Comparison of ENCODE assay signal across 8 mouse cellular contexts in the genomic region with DNA sequence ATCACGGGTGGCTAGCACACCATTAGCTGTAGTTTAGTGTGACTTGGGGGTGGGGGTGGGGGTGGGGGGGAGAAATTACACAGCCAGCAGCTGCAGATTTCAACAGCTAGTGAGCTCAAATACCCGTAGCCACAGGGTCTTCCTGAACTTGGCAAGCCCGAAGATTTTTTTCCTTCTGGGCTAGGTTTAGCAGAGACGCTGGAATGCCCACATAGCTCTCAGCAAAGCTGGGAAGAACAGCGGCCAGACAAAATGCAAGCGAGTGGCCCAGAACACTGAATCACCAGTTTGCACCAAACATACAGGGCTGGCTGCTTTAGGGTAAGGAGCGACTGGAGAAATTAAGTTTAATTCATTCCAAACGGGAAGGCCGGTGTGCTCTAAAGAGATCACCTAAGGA. TPM values are rescaled to one million over a fixed set of nuclear protein-coding genes. Genes with fewer than 3 reads are reported as not detected.
DNase-seq lines count a peak whose midpoint lies in the region; ATAC-seq lines count a peak whose summit lies in the region.

No protein-coding gene starts in this region.

- peak overlapping the region; percentile 92 for H3K4me3 ChIP-seq in megakaryocyte, embryonic 14.5 days (replicated peaks)
- peak overlapping the region; percentile 58 for H3K4me3 ChIP-seq in liver, embryonic 11.5 days (ENCODE audit: low read depth, low read length)
- H3K4me3 ChIP-seq in stomach, embryonic 16.5 days (replicated peaks; ENCODE audit: low read length), result peak overlapping the region; percentile 67

- DNase-seq in cerebellum, postnatal 10 days, result peak; percentile 5 to 12
- no peak for DNase-seq in cerebellum, adult 11 months
- no peak for DNase-seq in liver, embryonic 11.5 days (ENCODE audit: low spot score)
- no peak for DNase-seq in adrenal gland, adult 2 months
- DNase-seq in ovary, adult 18-20 months (ENCODE audit: low spot score), result no peak

- H3K27me3 ChIP-seq in megakaryocyte, embryonic 14.5 days (replicated peaks), result peaks cover 29% of the 10 kb centered on the region
- H3K27me3 ChIP-seq in liver, embryonic 11.5 days (replicated peaks; ENCODE audit: control insufficient read depth, insufficient read depth, low read length), result peaks cover 15% of the 10 kb centered on the region
- H3K27me3 ChIP-seq in stomach, embryonic 16.5 days (ENCODE audit: control insufficient read depth, insufficient read depth, low read length), result no peaks in the 10 kb centered on the region

- ATAC-seq in megakaryocyte, adult 5-6 weeks (ENCODE audit: poor library complexity, severe bottlenecking), result no peak
- no peak for ATAC-seq in liver, embryonic 11.5 days (replicated peaks; ENCODE audit: low FRiP score)
- no peak for ATAC-seq in stomach, embryonic 16.5 days (ENCODE audit: insufficient read depth, low FRiP score)

- peaks cover 22% of the 10 kb centered on the region for H3K4me1 ChIP-seq in megakaryocyte, embryonic 14.5 days
- no peaks in the 10 kb centered on the region for H3K4me1 ChIP-seq in liver, embryonic 11.5 days (replicated peaks; ENCODE audit: control insufficient read depth, insufficient read depth, low read length)
- H3K4me1 ChIP-seq in stomach, embryonic 16.5 days (ENCODE audit: control insufficient read depth, insufficient read depth, low read length), result peaks cover 5% of the 10 kb centered on the region; the same call in 1 of the 2 replicates

- H3K27ac ChIP-seq in liver, embryonic 11.5 days (ENCODE audit: low read depth, low read length), result no peak overlapping the region
- H3K27ac ChIP-seq in stomach, embryonic 16.5 days (ENCODE audit: low read length), result no peak overlapping the region

- H3K9me3 ChIP-seq in megakaryocyte, embryonic 14.5 days, result no peaks in the 10 kb centered on the region
- no peaks in the 10 kb centered on the region for H3K9me3 ChIP-seq in liver, embryonic 11.5 days (ENCODE audit: control insufficient read depth, low read length)
- no peaks in the 10 kb centered on the region for H3K9me3 ChIP-seq in stomach, embryonic 16.5 days (replicated peaks; ENCODE audit: control insufficient read depth, low read length)

- peak overlapping the region; percentile 81 for H3K4me2 ChIP-seq in liver, embryonic 11.5 days
- peak overlapping the region; percentile 96 for H3K4me2 ChIP-seq in stomach, embryonic 16.5 days (ENCODE audit: low read depth, low read length)

- no peaks in the 10 kb centered on the region for H3K36me3 ChIP-seq in megakaryocyte, embryonic 14.5 days (replicated peaks; ENCODE audit: low read length)
- no peaks in the 10 kb centered on the region for H3K36me3 ChIP-seq in liver, embryonic 11.5 days (ENCODE audit: control insufficient read depth, insufficient read depth, low read length)
- no peaks in the 10 kb centered on the region for H3K36me3 ChIP-seq in stomach, embryonic 16.5 days (ENCODE audit: control insufficient read depth, insufficient read depth, low read length)

- WGBS in liver, embryonic 11.5 days, result 20% methylated on average over 9 of the region's 9 CpGs
- 11% methylated on average over 9 of the region's 9 CpGs for WGBS in stomach, embryonic 16.5 days

- peak overlapping the region; percentile 44 for H3K9ac ChIP-seq in liver, embryonic 11.5 days (ENCODE audit: low read depth, low read length)
- H3K9ac ChIP-seq in stomach, embryonic 16.5 days (ENCODE audit: low read length), result 0 out of 2 replicates have a peak overlapping the region, but pooled peaks have one; percentile 80

RNA-seq across cellular contexts. Expression of gene Slc16a12, which starts 0.9 kb away (rescaled TPM):
- not detected in 2 replicates for polyA plus RNA-seq in megakaryocyte, embryonic 14.5 days (2012; ENCODE audit: insufficient read depth, low replicate concordance)
- not detected in 2 replicates for total RNA-seq in megakaryocyte, adult 5-6 weeks (2015)
- total RNA-seq in megakaryocyte, adult 5-6 weeks (2017), result not detected in 2 replicates
- 11.6 and 13.0 TPM in 2 replicates for polyA plus RNA-seq in liver, embryonic 11.5 days (2014; fragmentation: Nextera tagmentation; extraction: Ambion mirVana)
- polyA plus RNA-seq in stomach, embryonic 16.5 days (2015; fragmentation: Nextera tagmentation; extraction: Ambion mirVana), result 4.9 and 5.7 TPM in 2 replicates
- under 1 TPM; 0.46 to 0.79 TPM for total RNA-seq in adrenal gland, adult 2 months (2021)
- 0.13 and 0.24 TPM in 2 replicates for polyA plus RNA-seq in adrenal gland, adult 2 months (2012; rRNA removed)

Comparison
In these comparisons a context has a peak if more than half of its experiments do, and no peak if none do; other contexts are left out.
1. DNase-seq: peak in cerebellum, postnatal 10 days (2 of 2); none in cerebellum, adult 11 months (single experiment), liver, embryonic 11.5 days (single experiment), adrenal gland, adult 2 months (single experiment) and ovary, adult 18-20 months (single experiment).
2. Peak in every context shown above with its lines, with median percentiles within 50 percentile points of each other: H3K4me3 ChIP-seq.